Mouse (Mus musculus) embryonic facial prominence, embryonic 11.5 days (tissue): ENCODE measurements around the gene Hoxc11. TPM values are rescaled to one million over a fixed set of nuclear protein-coding genes. Genes with fewer than 3 reads are reported as not detected.

Source experiments
- ATAC-seq: fragments of 200-750 bp; cut with Nextera tagmentation; replicated peaks from 2 replicates; pipeline ENCODE4 v1.8.0; 2017; ENCODE audit warnings: low read depth; ENCODE audit not compliant: insufficient number of reproducible peaks, low FRiP score, low TSS enrichment
- DNase-seq: peaks from one replicate; pipeline ENCODE4 v3.0.0-alpha.2; 2015; ENCODE audit warnings: low spot score
- H3K27ac ChIP-seq: fragments of 300-500 bp; sonication (generic); replicated peaks from 2 replicates; pipeline ENCODE4 v1.5.1; 2014; ENCODE audit warnings: mild to moderate bottlenecking, low read depth, low read length, control low read depth
- H3K27me3 ChIP-seq: fragments of 300-500 bp; sonication (generic); 2 replicates; pipeline ENCODE4 v1.6.1; 2014; ENCODE audit warnings: mild to moderate bottlenecking, low read length, moderate library complexity, mixed read lengths; ENCODE audit not compliant: control insufficient read depth, insufficient read depth
- H3K36me3 ChIP-seq: fragments of 300-500 bp; sonication (generic); replicated peaks from 2 replicates; pipeline ENCODE4 v1.6.1; 2014; ENCODE audit warnings: low read depth, mild to moderate bottlenecking, low read length, moderate library complexity, mixed read lengths; ENCODE audit not compliant: control insufficient read depth, insufficient read depth
- H3K4me1 ChIP-seq: fragments of 300-500 bp; sonication (generic); 2 replicates; pipeline ENCODE4 v1.6.1; 2014; ENCODE audit warnings: low read length, mixed read lengths; ENCODE audit not compliant: control insufficient read depth, insufficient read depth
- H3K4me2 ChIP-seq: fragments of 300-500 bp; sonication (generic); 2 replicates; pipeline ENCODE4 v1.6.1; 2014; ENCODE audit warnings: low read depth, mild to moderate bottlenecking, control low read depth, low read length, moderate library complexity
- H3K4me3 ChIP-seq: fragments of 300-500 bp; sonication (generic); 2 replicates; pipeline ENCODE4 v1.5.1; 2014; ENCODE audit warnings: low read depth, low read length, control low read depth
- H3K9ac ChIP-seq: fragments of 300-500 bp; sonication (generic); replicated peaks from 2 replicates; pipeline ENCODE4 v1.6.1; 2014; ENCODE audit warnings: mild to moderate bottlenecking, control low read depth, low read length
- H3K9me3 ChIP-seq: fragments of 300-500 bp; sonication (generic); replicated peaks from 2 replicates; pipeline ENCODE4 v1.6.1; 2016; ENCODE audit warnings: mild to moderate bottlenecking, low read length, inconsistent platforms, mixed read lengths; ENCODE audit not compliant: control insufficient read depth
- WGBS: fragments of 180-500 bp; shearing (Covaris S2); extraction: QIAGEN DNeasy Blood & Tissue Kit; methylation state at CpG from one replicate; pipeline ENCODE4 v1.1.7; 2014; 5-methylcytosine and 5-hydroxymethylcytosine counted together
- polyA plus RNA-seq: library from polyadenylated mRNA; unstranded; fragments of >200 nt; fragmentation: Nextera tagmentation; extraction: Ambion mirVana; gene quantifications from 2 replicates; pipeline ENCODE4 v1.2.1, GENCODE M21; 2014

Gene Hoxc11
- polyA plus RNA-seq, 1 experiment from 2014 or later = not detected

DNA sequence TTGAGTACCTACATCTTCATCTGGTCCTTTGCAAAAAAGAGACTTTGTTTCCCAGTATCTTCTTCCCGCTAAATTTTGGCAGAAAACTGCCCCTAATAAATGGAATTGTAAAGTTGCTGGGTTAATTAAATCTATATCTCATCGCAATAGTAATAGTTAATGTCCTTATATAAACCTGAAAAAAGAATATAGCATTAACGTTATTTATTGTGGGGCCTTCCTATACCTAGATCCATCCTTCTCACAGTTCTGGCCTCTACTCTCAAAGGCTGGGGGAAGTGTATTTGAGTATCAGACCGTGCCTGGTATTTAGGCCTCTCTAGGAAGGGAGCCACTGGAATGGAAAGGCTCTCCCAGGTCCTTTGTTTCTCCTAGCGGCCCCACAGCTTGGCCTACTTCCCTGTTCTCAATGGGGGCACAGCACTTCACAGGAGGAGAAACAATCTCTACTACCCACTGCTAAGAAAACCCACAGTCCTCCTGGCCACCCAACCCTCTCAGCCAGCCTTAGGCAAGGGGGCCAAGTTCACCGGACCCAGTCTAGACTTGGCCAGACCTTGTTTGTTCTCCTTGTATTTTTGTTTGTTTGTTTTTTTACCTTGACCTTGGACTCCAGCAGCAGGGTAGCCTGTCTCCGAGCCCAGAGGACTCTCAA, 35.5 kb upstream of the Hoxc11 start:
- H3K4me2 ChIP-seq = no peak overlapping the region
- no peak for DNase-seq
- no peaks in the 10 kb centered on the region for H3K9me3 ChIP-seq
- WGBS = 3% methylated on average over 7 of the region's 7 CpGs
- H3K4me3 ChIP-seq = no peak overlapping the region
- H3K27ac ChIP-seq = no peak overlapping the region
- H3K4me1 ChIP-seq = no peaks in the 10 kb centered on the region
- no peak for ATAC-seq
- H3K9ac ChIP-seq = no peak overlapping the region
- H3K36me3 ChIP-seq = no peaks in the 10 kb centered on the region
- H3K27me3 ChIP-seq = peaks cover 91% of the 10 kb centered on the region

DNA sequence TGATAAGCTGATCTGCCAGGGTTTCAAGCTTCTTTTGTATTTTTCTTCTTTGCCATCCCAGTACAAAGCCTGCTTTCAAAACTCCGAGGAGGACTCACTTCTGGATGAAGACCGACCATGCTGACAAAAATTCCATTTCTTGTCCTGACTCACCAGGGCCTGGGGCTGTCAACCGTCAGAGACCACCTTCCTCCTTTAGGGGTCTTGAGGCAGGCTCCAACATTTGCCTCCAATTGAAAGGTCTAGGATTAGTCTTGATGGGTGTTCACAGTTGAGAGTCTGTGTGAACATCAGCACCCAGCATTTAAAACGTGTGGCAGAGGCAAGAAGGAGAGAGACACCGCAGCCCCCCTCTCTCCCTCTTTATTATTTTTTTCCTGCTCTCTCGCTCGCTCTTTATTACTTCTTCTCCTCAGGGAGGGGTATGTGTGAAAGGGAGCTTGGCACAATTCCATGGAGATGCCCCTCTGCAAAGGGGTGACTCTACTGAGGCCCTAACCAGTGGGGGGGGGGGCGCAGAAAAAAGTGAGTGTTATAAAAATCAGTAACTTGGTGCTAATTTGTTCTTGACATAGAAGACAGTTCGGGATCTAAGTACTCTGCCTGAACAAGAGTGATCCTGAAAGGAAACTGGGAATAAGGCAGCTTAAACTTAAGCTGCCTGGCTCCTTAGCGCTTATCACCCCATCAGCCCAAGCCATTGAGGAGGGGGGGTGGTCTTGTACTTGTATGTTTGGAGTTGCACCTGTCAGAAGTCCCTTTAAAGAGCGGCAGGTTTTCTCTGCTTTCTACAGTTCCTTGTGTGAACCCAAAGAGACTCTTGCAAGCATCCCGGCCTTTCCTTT, 34.7 kb upstream of the Hoxc11 start:
- Histone ChIP-seq H3K9ac (no peak overlapping the region), H3K4me1 (no peaks in the 10 kb centered on the region), H3K4me3 (no peak overlapping the region), H3K9me3 (no peaks in the 10 kb centered on the region), H3K27ac (no peak overlapping the region), H3K27me3 (peaks cover 92% of the 10 kb centered on the region), H3K36me3 (no peaks in the 10 kb centered on the region), H3K4me2 (no peak overlapping the region)
- 4% methylated on average over 12 of the region's 12 CpGs for WGBS
- no peak for DNase-seq
- ATAC-seq = no peak

DNA sequence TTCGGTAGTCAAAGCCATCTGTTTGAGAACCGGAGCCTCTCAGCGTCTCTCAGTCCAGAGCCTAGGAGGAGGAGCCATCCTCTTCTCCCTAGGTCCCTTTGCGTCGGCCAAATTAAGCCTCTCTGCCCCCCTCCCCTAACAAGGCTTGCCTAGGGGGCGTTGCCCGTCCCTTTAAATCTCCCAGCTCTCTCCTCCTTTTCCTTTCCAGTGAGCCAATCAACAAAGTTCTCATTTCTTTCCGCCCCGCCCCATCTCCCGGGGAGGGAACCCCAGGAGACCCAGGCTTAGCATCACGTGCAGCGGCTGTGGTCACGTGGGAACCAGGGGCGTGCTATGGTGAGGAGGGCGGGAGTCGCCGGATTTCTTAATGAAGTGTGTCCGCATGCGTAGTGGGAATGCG, 33.6 kb upstream of the Hoxc11 start:
- H3K27me3 ChIP-seq = peaks cover 90% of the 10 kb centered on the region
- H3K4me2 ChIP-seq = no peak overlapping the region
- H3K4me1 ChIP-seq = no peaks in the 10 kb centered on the region
- under 1% methylated on average over 18 of the region's 20 CpGs for WGBS
- no peak overlapping the region for H3K4me3 ChIP-seq
- no peaks in the 10 kb centered on the region for H3K9me3 ChIP-seq
- DNase-seq (peak; percentile 80), ATAC-seq (peak; percentile 58; the same call in 1 of the 2 replicates)
- H3K27ac ChIP-seq = no peak overlapping the region
- no peaks in the 10 kb centered on the region for H3K36me3 ChIP-seq
- no peak overlapping the region for H3K9ac ChIP-seq

DNA sequence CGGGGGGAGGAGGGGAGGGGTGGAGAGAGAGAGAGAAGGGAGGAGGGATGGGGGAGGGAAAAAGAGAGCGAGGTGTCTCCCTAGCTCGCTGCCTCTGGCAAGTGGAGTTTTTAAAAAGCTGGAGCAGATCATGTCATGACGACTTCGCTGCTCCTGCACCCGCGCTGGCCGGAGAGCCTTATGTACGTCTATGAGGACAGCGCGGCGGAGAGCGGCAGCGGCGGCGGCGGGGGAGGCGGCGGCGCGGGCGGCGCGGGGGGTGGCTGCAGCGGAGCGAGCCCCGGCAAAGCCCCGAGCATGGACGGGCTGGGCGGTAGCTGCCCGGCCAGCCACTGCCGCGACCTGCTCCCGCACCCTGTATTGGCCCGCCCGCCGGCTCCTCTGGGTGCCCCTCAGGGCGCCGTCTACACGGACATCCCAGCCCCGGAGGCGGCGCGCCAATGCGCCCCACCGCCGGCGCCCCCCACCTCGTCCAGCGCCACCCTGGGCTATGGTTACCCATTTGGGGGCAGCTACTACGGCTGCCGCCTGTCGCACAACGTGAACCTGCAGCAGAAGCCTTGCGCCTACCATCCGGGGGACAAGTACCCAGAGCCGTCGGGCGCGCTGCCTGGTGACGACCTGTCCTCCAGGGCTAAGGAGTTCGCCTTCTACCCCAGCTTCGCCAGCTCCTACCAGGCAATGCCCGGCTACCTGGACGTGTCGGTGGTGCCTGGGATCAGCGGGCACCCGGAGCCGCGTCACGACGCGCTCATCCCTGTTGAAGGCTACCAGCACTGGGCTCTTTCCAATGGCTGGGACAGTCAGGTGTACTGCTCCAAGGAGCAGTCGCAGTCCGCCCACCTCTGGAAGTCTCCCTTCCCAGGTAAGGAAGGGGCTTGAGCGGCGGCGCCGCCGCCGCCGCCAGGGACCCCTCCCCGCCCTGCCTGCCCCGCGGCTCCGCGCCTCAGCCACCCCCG, 32.9 kb upstream of the Hoxc11 start, which contains the start of gene Hoxc13:
Hoxc13 (plus strand) TSS at position 51 of the 959 bp plus-strand sequence.
- DNase-seq (no peak), ATAC-seq (peak; percentile 57; the same call in 1 of the 2 replicates)
- H3K27ac ChIP-seq = no peak within 1 kb of the TSS
- no peaks in the 10 kb centered on the region for H3K9me3 ChIP-seq
- no peaks in the 10 kb centered on the region for H3K36me3 ChIP-seq
- peak within 1 kb of the TSS; percentile 3; the same call in 1 of the 2 replicates for H3K4me3 ChIP-seq
- no peak within 1 kb of the TSS for H3K9ac ChIP-seq
- WGBS = under 1% methylated on average over 59 of the region's 88 CpGs
- no peaks in the 10 kb centered on the region for H3K4me1 ChIP-seq
- H3K4me2 ChIP-seq = peak within 1 kb of the TSS; percentile 5; the same call in 1 of the 2 replicates
- H3K27me3 ChIP-seq = peaks cover 90% of the 10 kb centered on the region

DNA sequence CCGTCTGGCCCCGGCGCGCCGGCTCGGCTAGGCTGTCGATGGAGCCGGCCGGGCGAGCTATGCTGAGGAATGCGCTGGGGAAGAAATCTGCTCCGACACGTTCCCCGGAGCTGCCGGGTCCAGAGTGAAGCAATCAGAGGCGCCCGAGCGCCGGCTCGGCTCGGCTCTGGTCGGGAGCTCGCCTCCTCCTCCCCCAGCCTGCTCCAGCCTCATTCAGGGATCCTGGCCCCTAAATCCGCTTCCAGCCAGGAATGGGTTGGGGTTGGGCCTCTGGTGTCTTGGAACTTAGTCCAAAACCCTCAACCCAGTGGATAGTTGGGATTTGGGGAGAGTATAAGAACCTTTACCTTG, 32.2 kb upstream of the Hoxc11 start:
- peaks cover 88% of the 10 kb centered on the region for H3K27me3 ChIP-seq
- H3K9me3 ChIP-seq = no peaks in the 10 kb centered on the region
- under 1% methylated on average over 24 of the region's 24 CpGs for WGBS
- H3K4me3 ChIP-seq = no peak overlapping the region
- no peak overlapping the region for H3K4me2 ChIP-seq
- no peak overlapping the region for H3K27ac ChIP-seq
- DNase-seq = no peak
- H3K9ac ChIP-seq = no peak overlapping the region
- peak; percentile 16; the same call in 1 of the 2 replicates for ATAC-seq
- no peaks in the 10 kb centered on the region for H3K36me3 ChIP-seq
- H3K4me1 ChIP-seq = no peaks in the 10 kb centered on the region

DNA sequence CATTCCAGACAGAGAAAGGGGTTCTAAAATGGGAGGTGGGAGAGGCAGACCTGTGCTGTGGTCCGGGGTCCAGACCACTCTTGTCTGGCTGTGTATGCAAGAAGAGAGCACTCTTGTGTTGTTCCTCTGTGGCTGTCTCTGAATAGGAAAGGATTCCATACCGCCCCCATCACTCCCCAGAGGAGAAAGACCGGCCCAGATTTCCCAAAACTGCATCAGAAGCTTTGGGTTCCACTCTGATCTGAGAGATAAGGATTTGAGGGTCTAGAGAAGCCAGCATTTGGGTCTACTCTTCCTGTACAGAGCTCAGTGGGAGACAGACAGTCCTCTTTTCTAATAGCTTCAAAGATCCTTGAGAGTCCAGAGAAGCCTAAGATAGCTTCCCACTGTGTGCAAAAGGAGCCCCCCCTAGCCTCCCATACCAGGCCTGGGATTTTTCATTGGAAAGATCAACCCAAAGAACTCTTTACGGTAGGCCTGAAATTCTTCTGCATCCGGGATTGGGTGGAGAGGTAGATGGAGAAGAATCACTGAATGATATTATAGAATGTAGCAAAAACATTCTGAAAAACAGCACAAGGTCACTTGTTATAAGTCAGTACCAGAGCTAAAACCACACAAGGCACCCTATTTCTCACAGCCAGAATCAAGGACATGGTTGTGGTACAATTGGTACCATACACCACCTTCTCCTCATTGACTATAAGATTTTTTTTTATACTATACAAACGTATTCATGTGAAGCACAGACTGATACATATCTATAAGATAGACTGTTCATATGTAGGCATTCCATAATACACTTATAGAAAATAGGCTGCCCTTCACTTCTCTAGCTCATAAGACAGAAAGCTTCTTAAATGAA, 31.4 kb upstream of the Hoxc11 start:
- ATAC-seq = no peak
- H3K9ac ChIP-seq = no peak overlapping the region
- no peak overlapping the region for H3K4me2 ChIP-seq
- H3K9me3 ChIP-seq = no peaks in the 10 kb centered on the region
- DNase-seq = no peak
- no peak overlapping the region for H3K27ac ChIP-seq
- peaks cover 88% of the 10 kb centered on the region for H3K27me3 ChIP-seq
- H3K36me3 ChIP-seq = no peaks in the 10 kb centered on the region
- 13% methylated on average over 6 of the region's 6 CpGs for WGBS
- no peaks in the 10 kb centered on the region for H3K4me1 ChIP-seq
- no peak overlapping the region for H3K4me3 ChIP-seq

DNA sequence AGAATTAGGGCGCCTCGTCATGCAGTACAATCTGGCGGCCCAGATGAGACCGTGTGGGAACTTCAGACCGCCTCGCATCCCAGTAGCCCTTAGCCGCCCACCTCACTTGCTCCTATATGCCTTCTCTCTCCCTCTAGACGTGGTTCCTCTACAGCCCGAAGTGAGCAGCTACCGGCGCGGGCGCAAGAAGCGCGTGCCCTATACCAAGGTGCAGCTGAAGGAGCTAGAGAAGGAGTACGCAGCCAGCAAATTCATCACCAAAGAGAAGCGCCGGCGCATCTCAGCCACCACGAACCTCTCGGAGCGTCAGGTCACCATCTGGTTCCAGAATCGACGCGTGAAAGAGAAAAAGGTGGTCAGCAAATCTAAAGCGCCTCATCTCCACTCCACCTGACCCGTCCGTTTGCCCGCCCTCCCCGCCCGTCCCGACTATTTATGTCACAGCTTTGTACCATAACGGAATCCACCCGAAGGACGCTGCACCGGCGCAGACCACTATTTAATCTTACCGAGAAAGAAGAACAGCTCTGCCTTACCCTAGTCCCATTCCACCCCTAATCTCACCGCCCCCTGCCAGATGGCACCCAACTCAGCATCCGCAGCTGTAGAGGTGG, 27.1 kb upstream of the Hoxc11 start:
- Histone ChIP-seq H3K9me3 (no peaks in the 10 kb centered on the region), H3K4me3 (no peak overlapping the region), H3K4me1 (no peaks in the 10 kb centered on the region), H3K4me2 (no peak overlapping the region), H3K36me3 (no peaks in the 10 kb centered on the region), H3K27ac (no peak overlapping the region), H3K27me3 (peaks cover 88% of the 10 kb centered on the region), H3K9ac (no peak overlapping the region)
- WGBS = under 1% methylated on average over 40 of the region's 40 CpGs
- ATAC-seq (no peak), DNase-seq (no peak)
